Mouse (Mus musculus) heart, postnatal 0 days (tissue): ENCODE measurements around the gene Cipc.

Experiments used
- CTCF ChIP-seq: IDR thresholded peaks from 2 replicates; pipeline ENCODE4 v1.5.1; 2016; ENCODE audit warnings: antibody characterized with exemption, control low read depth, low read depth
- EP300 ChIP-seq: IDR thresholded peaks from 2 replicates; pipeline ENCODE4 v1.6.1; 2016; ENCODE audit warnings: antibody characterized with exemption, low read depth

DNA sequence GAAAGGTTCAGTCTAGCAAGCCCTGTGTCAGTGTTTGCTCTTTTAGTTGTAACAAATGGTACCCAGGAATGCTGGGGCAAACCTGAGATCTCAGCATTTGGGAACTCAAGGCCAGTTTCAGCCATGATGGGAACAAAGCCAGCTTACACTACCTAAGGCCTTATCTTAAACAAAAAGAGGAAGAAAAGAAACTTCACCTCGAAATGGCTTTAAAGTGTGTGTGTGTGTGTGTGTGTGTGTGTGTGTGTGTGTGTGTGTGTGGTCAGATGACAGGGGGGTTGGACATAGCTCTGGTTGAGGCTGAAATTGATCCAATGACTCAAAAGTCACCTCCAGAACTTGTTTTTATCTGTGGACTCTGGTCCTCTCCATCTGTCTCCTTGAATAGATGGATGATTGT lies 12.1 kb upstream of the Cipc start:
- TF ChIP-seq EP300 (no peak), CTCF (no peak)
